Mouse (Mus musculus): ENCODE measurements around the gene Map2k1.

DNA sequence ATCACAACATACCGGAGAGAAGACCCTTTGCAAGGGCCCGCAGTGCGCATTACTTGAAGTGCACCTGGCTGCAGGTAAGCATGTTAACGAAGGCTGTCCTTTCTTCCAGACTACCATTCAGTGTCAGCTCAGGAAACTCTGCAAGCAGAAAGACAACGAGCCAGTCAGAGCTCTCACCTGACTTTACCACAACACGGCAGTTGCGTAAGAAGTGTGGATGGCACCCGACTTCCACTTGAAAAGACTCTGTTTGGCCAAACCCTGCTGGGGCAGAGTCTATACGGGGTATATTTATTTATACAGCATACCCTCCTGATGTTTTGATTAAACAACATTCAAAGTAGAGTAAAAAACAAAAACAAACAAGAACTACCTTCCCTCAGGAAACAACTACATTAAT, 113.6 kb downstream of the Map2k1 start:
- no peak for TF ChIP-seq CTCF (IDR thresholded peaks at IDR 0.05; ENCODE audit: extremely low read depth, insufficient read depth, low read length)
- no peak for TF ChIP-seq POLR2A (IDR thresholded peaks at IDR 0.05; ENCODE audit: extremely low read depth, insufficient read depth, low read length)

Measured in cortical plate, adult 2 months (tissue).